Mouse (Mus musculus) testis, adult 2 months (tissue): ENCODE measurements around the gene Cxcl10.

Experiments
- CTCF ChIP-seq: fragments of 200-500 bp; IDR thresholded peaks from 2 replicates; pipeline ENCODE4 v1.5.1; 2012; ENCODE audit warnings: low read depth, mild to moderate bottlenecking, inconsistent platforms, low read length, moderate library complexity; ENCODE audit not compliant: control insufficient read depth, insufficient read depth, insufficient replicate concordance
- POLR2A ChIP-seq: fragments of 200-500 bp; IDR thresholded peaks from 2 replicates; pipeline ENCODE4 v1.6.1; 2012; ENCODE audit warnings: low read depth, mild to moderate bottlenecking, inconsistent platforms, low read length, moderate library complexity; ENCODE audit not compliant: control insufficient read depth

- no peak for TF ChIP-seq POLR2A
- TF ChIP-seq CTCF, result no peak
Measured at GRCm38 (mm10) chr5:92386643-92387042, 38.0 kb upstream of the Cxcl10 start.
